Mouse (Mus musculus) cerebellum, postnatal 25 days (tissue): ENCODE data around the gene Cyp8b1.
A peak's percentile ranks its signal among the peaks of the same experiment; 100 is the strongest.

Experiments used
- DNase-seq, 2 experiments: peaks; one replicate each; pipeline ENCODE4 v3.0.0; 2021; ENCODE audit warnings: mixed read lengths in 2 of 2

The Cyp8b1 gene

DNA sequence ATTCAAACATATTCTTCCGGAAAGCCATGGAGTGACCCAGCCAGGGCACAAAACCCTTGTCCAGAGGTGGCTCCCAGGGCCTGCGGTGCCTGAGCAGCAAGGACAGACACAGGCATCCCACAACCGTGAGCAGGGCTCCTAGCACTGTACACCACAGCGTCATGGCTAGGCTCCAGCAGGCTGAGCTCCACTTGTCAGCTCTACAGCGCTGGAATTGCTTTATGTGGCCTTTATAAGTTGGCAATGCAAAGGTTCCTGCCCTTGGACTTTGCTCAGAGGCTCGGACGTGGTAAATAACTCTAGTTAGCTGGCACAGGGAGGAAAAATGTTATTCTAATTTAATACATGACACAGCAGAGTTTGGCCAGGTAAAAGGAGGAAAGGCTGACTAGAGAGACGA, at the start of gene Cyp8b1:
TSS of gene Cyp8b1 (minus strand) at position 204 of the 400 bp plus-strand sequence.
- DNase-seq, result no peak

DNA sequence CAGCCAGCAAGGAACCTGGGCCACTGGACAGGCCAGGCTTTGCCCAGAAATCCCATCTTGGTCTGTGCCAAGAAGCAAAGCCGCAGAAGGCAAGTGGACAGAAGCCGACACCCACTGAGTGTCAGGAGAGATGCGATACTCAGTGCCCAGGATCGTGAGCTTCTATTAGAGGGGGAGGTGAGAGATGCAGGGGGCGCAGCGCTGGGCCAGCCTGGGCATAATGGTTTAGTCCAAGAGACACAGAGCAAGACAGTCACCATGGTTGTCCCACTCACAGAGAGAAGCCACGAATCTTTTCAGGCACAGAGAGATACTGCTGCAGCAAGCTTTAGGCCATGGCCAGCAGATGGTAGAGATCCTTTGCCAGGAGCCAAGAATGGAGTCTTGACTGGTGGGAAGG, 48.8 kb upstream of the Cyp8b1 start:
- DNase-seq, result peak; percentile 69 to 71

DNA sequence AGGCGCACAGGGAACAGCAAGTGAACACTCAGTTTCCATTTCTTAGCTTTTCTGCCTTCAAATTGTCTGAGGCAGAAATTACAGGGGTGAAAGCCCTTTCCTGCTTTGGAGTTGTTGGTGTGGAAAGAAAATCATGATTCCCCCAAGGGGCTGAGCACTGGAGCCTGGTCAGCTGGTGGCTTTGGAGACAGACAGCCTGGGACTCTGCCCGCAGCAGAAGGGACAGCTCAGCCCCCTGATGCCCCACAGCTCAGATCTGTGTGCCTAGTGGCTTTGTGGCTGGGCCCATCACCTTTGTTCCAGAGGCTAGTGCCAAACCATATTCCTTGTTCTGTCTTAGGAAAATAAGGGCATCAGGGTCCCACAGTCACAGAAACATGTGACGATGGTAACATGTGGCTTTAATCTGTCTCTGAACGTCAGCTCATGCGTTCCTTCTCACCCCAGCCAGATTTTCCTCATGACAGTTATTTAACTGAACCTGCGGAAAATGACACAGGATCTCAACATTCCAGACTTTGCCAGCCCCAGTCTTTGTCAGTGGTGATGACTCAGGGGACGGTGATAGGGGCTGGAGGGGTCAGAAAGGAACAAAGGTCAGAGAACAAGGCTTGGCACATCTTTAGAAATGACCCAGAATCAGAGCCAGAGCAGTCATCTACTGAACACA, 44.0 kb upstream of the Cyp8b1 start:
- no peak for DNase-seq

DNA sequence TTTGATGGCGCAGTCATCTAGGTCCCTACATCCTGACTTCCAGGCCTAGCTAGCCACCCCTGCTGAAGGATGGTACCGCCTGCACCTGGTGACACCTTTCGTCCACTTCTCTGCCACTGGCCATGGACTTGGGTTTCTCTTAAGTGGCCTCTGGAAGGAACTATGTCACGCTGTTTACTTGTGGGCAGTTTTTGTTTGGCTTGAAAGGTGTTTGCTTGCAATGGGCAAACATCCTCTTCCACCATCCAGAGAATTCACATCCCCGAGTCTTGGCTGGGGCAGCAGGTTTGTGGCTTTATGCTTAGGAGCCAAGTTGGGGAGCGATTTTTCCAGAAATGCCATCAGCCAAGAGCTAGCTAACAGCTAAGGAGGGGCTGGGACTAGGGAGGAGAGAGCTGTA, 36.5 kb upstream of the Cyp8b1 start:
- DNase-seq, result no peak

DNA sequence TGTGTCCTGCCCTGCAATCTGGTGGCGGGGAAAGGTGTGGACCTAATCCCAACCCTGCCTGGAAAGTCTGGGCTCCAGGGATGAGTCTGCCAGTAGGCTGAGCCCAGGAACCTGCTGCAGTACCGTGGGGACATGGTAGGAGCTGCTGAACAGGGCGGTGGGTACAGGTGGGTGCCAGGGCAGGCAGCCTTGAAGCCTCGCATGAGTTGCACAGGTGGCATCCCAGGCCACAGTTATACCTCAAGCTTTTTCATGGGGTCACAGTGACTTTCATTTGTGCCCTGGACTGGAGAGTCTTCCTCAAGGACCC, 35.0 kb upstream of the Cyp8b1 start:
- DNase-seq, result no peak

DNA sequence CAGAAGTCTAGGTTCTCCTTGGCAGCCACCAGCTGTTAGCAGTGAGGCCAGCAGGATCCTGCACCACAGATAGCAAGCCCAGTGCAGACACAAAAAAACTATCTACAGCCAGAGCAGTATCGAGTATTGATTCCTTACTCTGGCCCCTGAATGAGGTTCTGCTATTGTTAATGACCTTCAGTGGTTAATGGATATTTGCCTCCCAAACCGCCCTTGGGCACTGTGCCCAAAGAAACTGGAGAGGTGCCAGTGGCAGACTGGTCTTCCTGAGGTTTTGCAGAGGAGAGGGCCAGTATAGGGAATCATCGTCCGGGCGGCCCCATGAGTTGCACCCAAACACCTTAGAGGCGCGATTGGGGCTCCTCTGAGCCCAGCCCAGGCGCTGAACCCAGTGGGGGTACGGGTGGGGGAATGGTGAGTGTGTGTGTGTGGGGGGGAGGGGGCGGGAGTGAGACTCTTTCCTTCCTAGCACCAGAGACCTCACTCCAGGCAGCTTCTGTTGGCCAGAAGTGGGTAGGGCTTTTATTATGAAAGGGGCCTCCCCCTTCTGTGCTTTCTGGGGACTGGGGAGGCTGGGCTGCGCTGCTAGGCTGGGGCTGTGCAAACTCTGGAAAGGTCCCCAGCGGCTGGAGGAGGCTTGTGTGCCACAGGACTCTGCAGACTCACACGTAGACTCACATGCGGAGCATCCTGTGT, 34.5 kb upstream of the Cyp8b1 start, which contains the start of gene Fam198a:
TSS of gene Fam198a (plus strand) at position 571 of the 696 bp plus-strand sequence.
- DNase-seq, result peak; percentile 71 to 81

DNA sequence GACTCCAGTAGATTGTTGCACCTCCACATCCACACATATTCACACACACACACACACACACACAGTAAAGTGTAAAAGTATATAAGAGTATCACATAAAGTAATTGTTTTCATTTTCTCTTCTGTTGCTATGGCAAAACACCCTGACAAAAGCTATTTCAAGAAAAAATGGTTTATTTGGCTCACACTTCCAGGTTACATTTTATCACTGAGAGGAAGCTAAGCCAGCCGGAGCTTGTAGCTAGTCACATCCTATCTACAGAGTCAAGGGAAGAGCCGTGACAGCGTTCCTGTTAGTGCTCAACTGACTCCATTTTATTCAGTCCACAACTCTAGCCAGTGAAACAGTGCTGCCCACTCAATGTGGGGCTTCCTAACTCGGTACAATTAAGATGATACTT, 32.3 kb upstream of the Cyp8b1 start:
- DNase-seq, result no peak

DNA sequence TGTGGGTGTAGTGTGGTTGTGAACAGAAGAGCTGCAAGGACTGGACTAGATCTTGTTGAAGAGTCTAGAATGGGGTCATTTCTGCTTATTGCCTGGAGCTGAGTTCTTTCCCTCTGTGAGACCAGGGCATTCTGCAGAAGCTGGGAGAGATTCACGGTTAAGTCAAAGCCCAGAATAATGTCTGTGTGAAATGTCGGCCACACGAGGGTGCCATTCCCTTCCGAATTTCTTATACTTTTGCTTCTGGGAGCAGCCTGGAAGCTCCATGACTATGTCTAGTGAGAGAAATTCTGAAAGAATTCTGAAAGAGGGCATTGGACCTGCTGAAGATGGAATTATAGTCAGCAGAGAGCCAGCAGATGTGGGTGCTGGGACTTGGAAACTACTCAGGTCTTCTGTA, 31.7 kb upstream of the Cyp8b1 start:
- peak; percentile 75 to 85 for DNase-seq

DNA sequence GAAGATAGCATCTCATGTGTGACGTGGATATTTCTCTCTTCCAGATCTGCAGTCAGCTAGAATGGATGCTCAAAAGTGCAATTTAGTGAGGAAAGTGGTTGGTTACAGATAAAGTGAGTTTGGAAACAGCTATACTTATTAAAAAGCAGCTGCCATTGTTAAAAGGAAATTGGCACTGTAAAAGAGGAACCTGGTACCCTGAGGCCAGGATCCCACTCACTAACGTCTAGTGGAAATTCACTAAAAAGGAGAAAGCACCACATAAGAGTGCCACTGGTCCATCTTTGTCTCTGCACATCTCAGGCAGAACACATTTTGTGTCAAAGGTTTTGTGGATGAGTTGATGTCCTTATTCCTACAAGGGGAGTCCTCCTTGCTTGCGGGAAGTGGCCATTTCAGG, 27.5 kb upstream of the Cyp8b1 start:
- no peak for DNase-seq

DNA sequence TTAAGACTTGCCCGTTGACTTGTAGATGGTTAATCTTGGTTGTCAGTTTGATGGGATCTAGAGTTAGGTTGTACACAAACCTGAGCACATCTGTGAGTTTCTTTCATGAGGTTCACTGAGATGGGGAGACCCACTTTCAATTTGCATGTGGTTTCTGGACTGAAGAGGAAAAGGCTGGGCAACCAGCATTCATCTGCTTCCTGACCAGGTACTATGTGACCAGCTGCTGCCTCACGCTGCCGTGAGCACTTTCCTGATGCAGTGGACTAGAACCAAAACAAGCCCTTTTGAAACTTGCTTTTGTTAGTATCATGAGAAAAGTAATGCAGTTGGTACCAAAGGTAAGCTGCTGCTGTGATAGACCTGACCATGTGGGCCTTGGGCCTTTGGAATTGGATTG, 26.9 kb upstream of the Cyp8b1 start:
- DNase-seq, result no peak

DNA sequence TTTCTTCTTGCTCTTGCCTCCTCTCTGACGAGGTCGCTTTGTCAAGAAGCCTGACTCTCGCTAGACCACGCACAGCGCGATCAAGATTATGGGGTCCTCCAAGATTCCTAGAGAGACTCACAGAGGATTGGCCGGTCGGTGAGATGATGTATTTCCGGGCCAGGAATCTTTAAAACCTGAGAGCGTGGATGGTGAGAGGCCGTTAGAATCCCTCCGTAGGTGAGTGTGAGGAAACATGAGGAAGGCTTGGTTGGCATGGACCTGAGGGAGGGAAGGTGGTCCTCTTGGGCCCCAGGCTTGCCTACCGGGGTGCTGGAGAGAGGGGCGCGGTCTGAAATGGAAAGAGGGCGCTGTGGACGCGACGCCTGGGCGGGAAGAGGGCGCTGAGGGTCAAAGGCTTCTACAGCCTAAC, 21.8 kb upstream of the Cyp8b1 start:
- DNase-seq, result peak in 1 of 2 experiments; percentile 33

DNA sequence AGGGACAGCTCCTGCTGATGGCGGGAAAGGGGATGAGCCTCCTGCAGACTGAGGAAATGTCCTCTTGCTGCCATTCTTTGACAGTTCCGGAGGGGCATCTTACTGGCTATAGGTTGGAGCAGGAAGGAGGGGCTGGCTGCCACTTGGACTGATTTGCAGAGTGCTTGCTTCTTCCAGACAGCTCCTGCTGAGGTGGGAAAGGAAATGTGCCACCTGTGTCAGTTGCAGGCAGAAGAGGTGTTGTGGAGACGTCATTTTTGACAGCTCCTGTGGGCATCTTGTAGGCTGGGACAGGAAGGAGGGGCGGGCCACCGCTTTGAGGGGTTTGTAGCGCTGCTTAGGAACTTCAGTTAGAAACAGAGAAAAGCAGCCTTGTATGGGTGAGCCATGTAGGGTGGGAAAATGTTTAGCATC, 21.4 kb upstream of the Cyp8b1 start:
- DNase-seq, result no peak

DNA sequence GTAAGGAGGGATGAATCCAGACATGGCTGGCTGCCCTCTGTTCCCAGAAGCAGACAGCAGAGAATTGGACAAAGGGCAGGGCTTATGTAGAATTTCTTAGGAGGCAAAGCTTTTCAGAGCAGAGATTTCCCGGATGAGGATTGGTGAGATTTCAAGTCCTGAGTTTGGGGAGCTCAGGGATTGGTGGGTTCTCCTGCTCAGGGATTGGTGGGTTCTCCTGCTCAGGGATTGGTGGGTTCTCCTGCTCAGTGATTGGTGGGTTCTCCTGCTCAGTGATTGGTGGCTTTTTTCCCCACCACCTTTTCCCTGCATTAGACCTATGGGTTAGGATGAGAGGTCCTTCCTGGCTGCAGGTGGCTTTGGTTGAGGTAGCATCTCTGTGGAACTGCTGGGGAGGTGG, 20.8 kb upstream of the Cyp8b1 start:
- peak in 1 of 2 experiments; percentile 26 for DNase-seq

DNA sequence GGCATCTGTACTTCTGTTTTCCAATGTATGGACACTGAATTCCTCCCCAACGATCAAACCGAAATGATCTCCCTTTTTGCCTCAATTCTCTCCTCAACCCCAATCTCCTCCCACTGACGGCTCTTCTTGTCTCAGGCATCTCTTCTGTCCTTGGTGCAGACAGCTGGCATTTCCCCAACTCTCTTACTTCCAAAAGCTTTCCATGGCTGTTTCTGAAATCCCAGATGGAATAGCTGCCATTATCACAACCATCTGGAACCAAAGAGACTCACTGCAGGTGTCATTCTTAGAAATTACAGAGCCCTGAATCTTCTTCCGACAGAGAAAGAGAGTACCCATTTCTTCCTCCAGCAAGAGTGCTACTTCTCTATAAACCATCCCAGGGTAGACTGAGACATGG, 18.8 kb upstream of the Cyp8b1 start:
- no peak for DNase-seq

DNA sequence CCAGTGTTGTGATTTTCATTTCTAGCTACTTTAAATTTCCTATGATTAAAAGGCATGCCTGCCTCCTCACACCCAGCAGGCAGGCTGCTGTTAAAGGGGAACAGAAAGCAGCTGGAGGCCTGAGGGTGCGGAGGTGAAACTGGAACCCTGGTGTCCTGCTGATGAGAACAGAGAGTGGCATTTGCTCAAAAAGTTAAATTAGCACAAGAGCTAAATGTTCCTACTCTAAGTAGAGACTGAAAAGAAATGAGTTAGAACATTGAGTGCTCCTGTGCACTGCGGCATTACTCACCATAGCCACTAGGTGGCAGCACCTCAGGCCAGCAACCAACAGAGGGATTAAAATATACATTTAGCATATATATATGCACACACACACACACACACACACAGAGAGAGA, 12.4 kb upstream of the Cyp8b1 start:
- DNase-seq, result peak; percentile 52 to 73

DNA sequence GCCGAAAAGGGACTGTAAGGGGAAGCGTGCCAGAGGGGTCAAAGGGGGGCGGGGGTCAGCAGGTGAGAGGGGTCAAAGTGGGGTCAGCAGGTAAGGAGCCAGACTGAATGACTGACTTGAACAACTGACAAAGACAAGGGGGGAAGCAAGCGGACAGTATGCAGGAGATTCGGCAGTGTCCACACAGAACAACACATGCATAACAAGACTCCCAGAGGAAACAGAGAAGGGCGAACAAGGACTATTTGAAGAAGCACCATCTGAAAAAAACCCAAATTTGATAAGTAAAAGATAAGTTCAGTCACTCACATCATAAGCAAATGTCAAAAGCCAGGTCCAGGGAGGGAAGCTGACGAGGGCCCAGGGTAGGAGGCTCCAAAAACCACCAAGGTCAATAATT, 11.6 kb upstream of the Cyp8b1 start:
- no peak for DNase-seq

DNA sequence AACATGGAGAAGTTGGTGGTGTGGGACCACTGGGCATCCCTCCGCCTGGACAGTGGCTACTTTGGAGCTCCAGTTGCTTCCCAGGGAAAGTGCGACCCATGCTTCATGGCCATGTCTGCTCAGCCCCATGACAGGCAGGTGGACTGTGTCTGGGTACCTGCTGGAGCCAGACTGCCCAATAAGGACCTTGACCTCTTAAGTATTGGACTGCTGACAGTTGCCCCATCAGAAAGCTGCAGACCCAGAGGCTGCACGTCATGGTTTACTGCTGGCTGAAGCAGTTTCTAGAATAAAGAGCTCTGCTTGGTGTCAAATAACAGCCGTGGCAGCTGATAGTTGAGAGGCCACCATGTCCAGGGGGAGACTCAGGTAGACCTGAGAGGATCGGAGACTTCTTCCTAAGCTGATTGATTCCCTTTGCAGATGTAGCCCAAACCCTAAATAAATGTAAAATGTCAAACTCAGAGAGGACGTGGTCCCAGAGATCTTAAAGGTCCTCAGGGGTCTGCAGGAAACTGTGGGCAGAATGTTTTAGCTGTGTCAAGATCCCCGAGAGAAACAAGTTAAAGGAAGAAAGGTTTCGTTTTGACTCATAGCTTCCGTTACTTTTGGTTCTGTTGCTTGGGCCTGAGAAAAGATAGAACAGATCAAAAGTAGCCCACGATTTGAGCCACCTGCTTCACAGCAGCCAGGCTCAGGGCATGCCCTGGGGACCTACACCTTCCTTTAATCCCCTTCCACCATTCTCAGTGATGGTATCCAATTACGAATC, 10.7 kb upstream of the Cyp8b1 start:
- DNase-seq, result no peak

DNA sequence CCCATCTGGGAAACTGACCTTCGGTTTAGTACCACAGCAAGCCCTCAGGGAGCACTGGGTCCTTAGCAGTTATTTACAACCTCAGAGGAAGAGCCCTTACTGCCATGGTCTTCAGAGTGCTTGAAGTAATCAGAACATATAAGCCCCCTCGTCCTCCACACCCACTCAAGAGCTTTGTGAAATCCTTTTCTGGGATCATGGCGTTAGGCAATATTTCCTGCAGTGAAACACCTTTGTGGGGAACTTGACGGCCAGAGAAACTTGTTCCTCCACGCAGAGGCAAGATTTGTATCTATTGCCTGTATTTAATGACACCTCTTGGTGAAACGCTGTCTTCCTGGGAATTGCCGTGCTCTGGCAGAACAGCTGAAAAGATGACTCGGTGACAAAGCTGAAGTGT, 9.9 kb upstream of the Cyp8b1 start:
- no peak for DNase-seq

DNA sequence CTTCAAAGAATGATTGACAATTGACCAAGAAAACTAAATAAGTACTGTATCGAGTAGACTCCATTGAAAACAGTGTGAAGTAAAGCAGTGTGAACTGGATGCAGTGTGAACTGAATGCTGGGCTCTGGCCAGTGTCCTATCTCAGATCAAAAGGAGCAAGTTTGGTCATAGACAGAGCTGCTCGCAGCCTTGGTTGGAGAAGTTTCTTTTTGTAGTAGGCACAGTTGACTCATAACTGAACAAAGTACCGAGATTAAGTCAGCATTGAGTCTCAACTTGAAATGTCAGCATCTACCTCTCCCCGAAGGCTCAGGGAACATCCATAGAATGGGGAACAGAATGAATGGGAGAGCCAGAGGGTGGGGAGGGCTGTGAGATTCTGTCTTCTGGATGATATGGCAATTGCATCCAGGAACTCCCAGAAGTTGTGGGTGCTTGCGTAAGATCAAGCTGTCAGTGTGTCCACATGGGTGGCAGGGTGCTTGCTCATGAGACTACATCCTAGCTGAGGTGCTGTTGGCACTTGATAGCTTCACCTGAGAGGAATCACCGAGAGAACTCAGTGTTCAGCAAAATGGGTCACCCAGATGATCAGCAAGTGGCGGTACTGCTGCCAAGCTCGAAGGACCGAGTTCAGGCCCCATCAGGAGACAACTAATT, 8.9 kb upstream of the Cyp8b1 start:
- no peak for DNase-seq

DNA sequence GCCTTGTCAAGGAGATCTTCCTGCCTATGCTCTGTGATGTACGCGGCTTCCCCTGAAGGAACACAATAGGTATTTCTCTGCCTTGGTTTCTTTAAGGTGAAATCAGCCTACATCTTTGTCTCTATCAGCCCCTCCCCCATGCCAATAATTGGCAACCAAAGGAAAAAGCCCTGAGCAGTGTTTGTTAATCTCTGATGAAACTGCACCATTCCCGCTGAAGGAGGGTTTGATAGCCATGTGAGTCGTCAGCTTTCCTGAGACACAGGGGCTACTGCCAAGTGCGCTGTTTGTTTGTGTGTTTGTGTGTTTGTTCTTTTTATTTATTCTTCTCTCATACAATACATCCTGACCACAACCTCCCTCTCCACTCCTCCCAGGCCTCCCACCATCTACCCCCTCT, 7.8 kb upstream of the Cyp8b1 start:
- no peak for DNase-seq

DNA sequence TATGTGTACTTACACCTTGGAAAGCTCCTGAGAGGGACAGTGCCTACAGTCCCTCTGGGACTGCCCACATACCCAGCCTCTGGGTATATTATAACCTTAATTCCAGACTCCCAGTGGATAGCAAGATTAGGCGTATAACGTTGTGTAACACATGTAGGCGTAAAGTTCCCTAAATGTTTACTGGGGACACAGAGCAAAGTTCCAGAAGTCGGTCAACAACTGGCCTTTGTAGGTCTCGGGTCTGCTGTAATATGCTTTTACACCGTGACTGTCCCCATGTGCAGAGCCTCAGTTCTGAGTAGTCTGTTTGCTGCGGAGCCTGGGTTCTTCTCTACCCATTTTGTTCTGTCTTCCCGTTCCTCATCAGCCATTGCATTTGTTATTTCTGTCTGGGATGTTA, 7.3 kb upstream of the Cyp8b1 start:
- DNase-seq, result no peak

DNA sequence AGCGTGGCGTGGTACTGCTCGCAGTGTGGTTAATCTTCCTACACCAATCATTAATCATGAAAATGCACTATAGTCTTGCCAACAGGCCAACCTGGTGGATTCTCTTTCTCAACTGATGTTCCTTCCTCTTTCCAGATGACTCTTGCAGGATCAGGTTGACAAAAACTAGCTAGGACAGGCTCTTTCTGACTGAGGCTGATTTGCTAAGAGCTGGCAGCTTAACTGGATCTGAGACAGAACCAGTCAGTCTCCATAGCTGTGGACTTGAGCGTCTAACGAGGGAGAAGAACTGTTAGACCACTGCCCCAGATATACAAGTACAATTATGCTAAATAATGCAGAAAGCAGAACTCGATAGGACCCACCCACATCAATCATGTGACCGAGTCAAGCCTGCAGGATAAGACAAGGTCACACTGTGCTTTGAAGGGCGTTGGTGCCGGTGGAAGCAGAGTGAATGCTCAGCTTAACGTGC, 3.0 kb upstream of the Cyp8b1 start:
- DNase-seq, result no peak

DNA sequence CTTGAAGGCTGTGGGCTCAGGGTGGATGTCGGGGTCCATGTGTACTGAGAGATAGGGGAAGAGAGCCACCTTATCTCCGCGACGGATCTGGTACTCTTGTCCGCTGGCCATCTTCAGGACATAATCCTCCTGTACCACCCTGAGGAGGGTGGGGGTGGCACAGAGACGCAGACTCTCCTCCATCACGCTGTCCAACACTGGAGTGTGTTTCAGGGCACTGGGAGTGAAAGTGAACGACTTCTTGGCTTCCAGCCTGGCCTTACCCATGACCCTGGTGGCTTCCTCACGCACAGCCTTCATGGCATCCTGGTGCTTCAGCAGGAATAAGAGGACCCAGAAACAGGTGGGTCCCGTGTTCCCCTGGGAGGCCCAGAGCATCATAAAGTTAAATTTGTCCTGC, 1.0 kb downstream of the Cyp8b1 start:
- no peak for DNase-seq
